Mouse (Mus musculus): ENCODE measurements around the gene Cldn24. TPM values are rescaled to one million over a fixed set of nuclear protein-coding genes. Genes with fewer than 3 reads are reported as not detected.

Gene Cldn24
- polyA plus RNA-seq (2015; fragmentation: Nextera tagmentation; extraction: Ambion mirVana), result not detected in 2 replicates

DNA sequence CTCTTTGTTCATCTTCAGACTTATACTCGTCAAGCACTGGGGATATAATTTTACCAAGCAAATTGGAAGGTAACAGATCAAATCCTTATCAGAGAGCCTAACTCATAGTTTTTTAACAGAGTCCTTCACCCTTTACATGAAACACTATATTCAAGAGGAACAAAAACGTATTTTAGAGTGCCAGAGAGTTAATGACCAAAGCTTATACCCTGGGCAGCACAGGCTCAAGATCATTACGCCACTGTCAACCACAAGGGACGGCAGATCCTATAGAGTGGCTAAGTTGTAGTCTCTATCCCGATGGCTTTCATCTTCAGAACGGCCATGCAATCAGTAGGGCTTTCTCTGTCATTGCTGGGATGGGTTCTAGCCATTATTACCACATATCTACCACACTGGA is at the start of gene Cldn24:
Gene Cldn24, plus strand, starts transcription at position 301 of the 400 bp plus-strand sequence.
- 86% methylated on average over 6 of the region's 6 CpGs for WGBS
- no peak within 1 kb of the TSS for H3K4me3 ChIP-seq
- no peak within 1 kb of the TSS for H3K27ac ChIP-seq (replicated peaks)
- no peaks in the 10 kb centered on the region for H3K9me3 ChIP-seq
- no peaks in the 10 kb centered on the region for H3K36me3 ChIP-seq
- H3K4me2 ChIP-seq, result no peak within 1 kb of the TSS
- H3K27me3 ChIP-seq, result no peaks in the 10 kb centered on the region
- H3K4me1 ChIP-seq (replicated peaks), result 0 out of 2 replicates have a peak, but pooled peaks cover 5% of the 10 kb centered on the region
- H3K9ac ChIP-seq, result no peak within 1 kb of the TSS
- no peak for ATAC-seq (ENCODE audit: low read depth)

DNA sequence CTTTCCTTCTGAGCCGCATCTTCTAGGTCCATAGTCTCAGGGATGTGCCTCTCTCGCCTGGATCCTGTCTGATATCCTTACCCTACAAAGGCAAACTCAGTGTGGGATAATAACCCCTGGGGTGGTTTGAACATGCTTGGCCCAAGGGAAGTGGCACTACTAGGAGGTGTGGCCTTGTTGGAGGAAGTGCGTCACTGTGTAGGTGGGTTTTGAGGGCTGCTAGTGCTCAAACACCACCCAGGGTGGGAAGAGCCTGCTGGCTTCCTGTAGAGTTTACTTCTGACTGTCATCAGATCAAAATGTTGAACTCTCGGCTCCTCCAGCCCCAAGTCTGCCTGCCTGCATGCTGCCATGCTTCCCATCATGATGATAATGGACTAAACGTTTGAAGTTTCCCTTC is 49.0 kb upstream of the Cldn24 start:
- no peaks in the 10 kb centered on the region for H3K4me1 ChIP-seq (replicated peaks)
- no peaks in the 10 kb centered on the region for H3K9me3 ChIP-seq
- H3K27me3 ChIP-seq, result no peaks in the 10 kb centered on the region
- no peaks in the 10 kb centered on the region for H3K36me3 ChIP-seq
- no peak for ATAC-seq (ENCODE audit: low read depth)
- no peak overlapping the region for H3K4me3 ChIP-seq
- H3K9ac ChIP-seq, result no peak overlapping the region
- no peak overlapping the region for H3K27ac ChIP-seq (replicated peaks)
- WGBS, result 90% methylated on average over 5 of the region's 5 CpGs
- H3K4me2 ChIP-seq, result no peak overlapping the region

DNA sequence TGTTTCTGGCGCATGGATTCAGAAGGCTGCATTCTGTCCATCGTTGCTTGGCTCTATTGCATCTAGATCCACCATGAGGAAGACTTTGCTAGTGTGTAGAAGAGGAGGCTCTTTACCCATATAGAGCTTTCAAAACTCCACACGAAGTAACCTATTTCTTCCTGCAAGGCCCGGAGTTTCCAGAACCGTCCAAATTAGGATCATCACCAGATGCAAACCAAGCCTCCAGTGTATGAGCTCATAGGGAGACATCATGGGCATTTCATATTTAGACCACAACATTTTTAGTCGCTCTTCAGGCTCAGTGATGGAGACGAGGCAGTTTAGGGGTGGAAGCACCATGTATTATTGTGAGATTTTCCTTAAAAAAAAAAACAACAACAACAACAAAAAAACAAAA is 44.5 kb upstream of the Cldn24 start:
- no peaks in the 10 kb centered on the region for H3K36me3 ChIP-seq
- 89% methylated on average over 7 of the region's 7 CpGs for WGBS
- H3K4me1 ChIP-seq (replicated peaks), result no peaks in the 10 kb centered on the region
- H3K9me3 ChIP-seq, result no peaks in the 10 kb centered on the region
- H3K27ac ChIP-seq (replicated peaks), result no peak overlapping the region
- H3K4me3 ChIP-seq, result no peak overlapping the region
- H3K9ac ChIP-seq, result no peak overlapping the region
- no peaks in the 10 kb centered on the region for H3K27me3 ChIP-seq
- no peak overlapping the region for H3K4me2 ChIP-seq
- ATAC-seq (ENCODE audit: low read depth), result no peak

DNA sequence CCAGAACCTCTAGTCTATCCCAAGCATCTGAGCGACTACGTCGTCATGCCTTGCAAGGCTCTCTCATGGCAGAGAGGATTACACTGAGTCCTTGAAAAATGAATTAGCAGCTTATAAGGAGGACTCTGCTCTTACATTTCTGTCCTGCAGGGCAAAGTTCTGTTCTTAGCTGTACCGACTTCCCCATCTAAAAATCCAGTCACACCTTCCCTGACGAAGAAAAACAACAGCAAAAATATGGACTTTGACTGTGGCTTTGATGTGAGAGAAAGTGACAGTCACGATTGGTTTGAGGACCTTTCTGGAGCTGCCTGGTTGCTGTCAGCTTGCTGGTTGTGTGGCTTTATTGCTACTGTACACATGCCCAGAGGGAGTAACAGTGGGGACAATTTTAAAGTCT is 42.4 kb upstream of the Cldn24 start:
- whole genome bisulfite sequencing, result 86% methylated on average over 6 of the region's 6 CpGs
- Histone ChIP-seq H3K36me3 (no peaks in the 10 kb centered on the region), H3K9me3 (no peaks in the 10 kb centered on the region), H3K4me3 (no peak overlapping the region), H3K9ac (no peak overlapping the region), H3K4me1 (replicated peaks) (no peaks in the 10 kb centered on the region), H3K4me2 (no peak overlapping the region), H3K27ac (replicated peaks) (no peak overlapping the region), H3K27me3 (no peaks in the 10 kb centered on the region)
- no peak for ATAC-seq (ENCODE audit: low read depth)

DNA sequence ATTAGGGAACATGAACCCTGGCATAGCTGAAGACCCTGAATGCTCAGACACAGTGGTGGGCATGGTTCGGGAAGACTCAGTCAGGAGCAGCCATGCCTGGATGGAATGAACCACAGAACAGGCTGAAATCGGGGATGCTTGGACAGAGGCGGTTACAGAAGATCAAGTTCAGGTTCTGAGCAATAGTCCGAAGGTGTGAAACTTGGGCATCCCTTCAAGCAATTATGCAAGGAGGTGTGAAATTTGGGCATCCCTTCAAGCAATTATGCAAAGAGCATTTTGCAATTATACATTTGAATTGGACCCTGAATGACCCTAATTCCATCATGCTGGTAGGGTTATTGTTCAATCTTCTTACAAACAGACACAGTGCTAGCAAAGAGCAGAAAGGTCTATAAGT is 40.1 kb upstream of the Cldn24 start:
- Histone ChIP-seq H3K4me1 (replicated peaks) (no peaks in the 10 kb centered on the region), H3K27me3 (no peaks in the 10 kb centered on the region), H3K9ac (no peak overlapping the region), H3K27ac (replicated peaks) (no peak overlapping the region), H3K4me3 (no peak overlapping the region), H3K4me2 (no peak overlapping the region), H3K36me3 (no peaks in the 10 kb centered on the region), H3K9me3 (no peaks in the 10 kb centered on the region)
- ATAC-seq (ENCODE audit: low read depth), result no peak
- 91% methylated on average over 4 of the region's 4 CpGs for WGBS

DNA sequence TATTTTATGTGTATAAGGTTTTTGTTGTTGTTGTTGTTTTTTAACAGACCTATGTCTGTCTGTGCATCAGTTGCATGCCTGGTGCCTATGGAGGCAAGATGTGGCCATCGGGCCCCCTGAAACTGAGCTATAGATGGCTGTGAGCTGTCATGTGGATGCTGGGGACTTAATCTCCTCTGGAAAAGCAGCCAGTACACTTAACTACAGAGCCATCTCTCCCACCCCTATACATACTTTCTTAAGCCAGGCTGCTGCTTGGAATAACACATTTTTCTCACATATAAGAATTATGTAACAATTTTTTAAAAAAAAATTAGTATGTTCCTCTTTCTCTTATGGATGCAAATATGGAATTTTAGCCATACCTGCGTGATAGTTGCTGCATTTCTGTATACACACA is 38.4 kb upstream of the Cldn24 start:
- H3K4me1 ChIP-seq (replicated peaks), result peaks cover 9% of the 10 kb centered on the region; the same call in 1 of the 2 replicates
- no peak for ATAC-seq (ENCODE audit: low read depth)
- H3K4me2 ChIP-seq, result no peak overlapping the region
- H3K9me3 ChIP-seq, result no peaks in the 10 kb centered on the region
- H3K27ac ChIP-seq (replicated peaks), result no peak overlapping the region
- no peaks in the 10 kb centered on the region for H3K36me3 ChIP-seq
- no peak overlapping the region for H3K4me3 ChIP-seq
- 97% methylated on average over 2 of the region's 2 CpGs for WGBS
- H3K27me3 ChIP-seq, result no peaks in the 10 kb centered on the region
- no peak overlapping the region for H3K9ac ChIP-seq

DNA sequence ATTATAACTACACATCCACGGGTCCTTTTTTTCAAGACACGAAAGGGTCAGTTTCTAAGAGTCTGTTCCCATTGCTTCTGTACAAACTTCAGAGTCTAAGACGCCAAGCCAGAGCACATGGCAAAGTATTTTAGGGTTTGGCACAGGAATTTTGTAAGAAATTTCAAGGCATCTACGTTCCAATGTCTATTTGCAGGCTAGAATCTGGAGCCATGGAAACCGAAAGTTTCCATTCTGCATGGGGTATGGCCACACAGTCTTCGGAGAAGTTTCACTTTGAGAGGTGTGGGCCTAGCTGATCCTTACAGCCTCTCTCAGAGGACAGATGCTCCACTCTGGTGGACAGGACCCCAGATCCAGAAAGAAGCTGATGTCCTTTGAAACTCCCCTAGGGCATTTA is 38.0 kb upstream of the Cldn24 start:
- no peak overlapping the region for H3K4me2 ChIP-seq
- no peak overlapping the region for H3K4me3 ChIP-seq
- H3K4me1 ChIP-seq (replicated peaks), result peaks cover 9% of the 10 kb centered on the region; the same call in 1 of the 2 replicates
- 92% methylated on average over 6 of the region's 6 CpGs for WGBS
- no peaks in the 10 kb centered on the region for H3K36me3 ChIP-seq
- no peaks in the 10 kb centered on the region for H3K27me3 ChIP-seq
- ATAC-seq (ENCODE audit: low read depth), result no peak
- no peaks in the 10 kb centered on the region for H3K9me3 ChIP-seq
- no peak overlapping the region for H3K9ac ChIP-seq
- H3K27ac ChIP-seq (replicated peaks), result no peak overlapping the region

DNA sequence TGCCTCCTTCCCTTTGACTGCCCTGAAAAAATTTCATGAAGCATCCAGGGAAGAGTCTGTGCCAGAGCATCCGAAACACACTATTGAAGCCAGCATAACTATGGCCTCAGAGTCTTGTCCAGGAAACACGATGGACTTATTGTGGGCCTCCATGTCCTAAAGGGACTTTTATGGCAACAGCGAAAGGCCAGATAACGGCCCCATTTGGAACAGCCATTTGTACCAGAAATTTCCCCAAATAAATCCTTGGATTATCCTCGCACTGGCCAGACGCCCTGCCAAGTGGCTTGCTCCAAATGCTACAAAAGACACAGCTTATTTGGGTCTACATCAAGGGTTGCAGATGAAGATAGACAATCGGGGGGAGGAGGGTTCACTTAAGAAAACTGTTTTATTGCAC is 37.5 kb upstream of the Cldn24 start:
- H3K27ac ChIP-seq (replicated peaks), result no peak overlapping the region
- H3K4me2 ChIP-seq, result no peak overlapping the region
- no peak for ATAC-seq (ENCODE audit: low read depth)
- WGBS, result 72% methylated on average over 7 of the region's 7 CpGs
- H3K9me3 ChIP-seq, result no peaks in the 10 kb centered on the region
- H3K27me3 ChIP-seq, result no peaks in the 10 kb centered on the region
- no peaks in the 10 kb centered on the region for H3K36me3 ChIP-seq
- peaks cover 9% of the 10 kb centered on the region; the same call in 1 of the 2 replicates for H3K4me1 ChIP-seq (replicated peaks)
- no peak overlapping the region for H3K9ac ChIP-seq
- no peak overlapping the region for H3K4me3 ChIP-seq

DNA sequence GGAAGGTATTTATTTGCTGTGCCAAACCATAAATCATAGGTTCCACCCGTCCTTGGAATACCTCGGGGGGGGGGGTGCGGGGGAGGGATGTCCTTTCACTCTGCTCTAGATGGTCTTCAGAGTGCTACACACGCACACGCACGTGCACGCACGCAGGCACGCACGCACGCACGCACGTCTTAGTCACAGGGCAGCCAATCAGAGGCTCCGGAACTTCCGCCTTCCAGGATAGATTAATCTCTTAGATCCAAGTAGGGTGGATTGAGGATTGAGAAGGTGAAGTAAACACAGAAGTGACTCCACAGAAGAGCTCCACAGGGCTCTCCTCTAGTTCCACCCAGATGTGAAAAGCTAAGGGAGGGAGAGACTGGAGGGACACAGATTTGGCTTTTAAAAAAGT is 35.6 kb upstream of the Cldn24 start:
- Histone ChIP-seq H3K27me3 (no peaks in the 10 kb centered on the region), H3K9ac (no peak overlapping the region), H3K27ac (replicated peaks) (no peak overlapping the region), H3K36me3 (no peaks in the 10 kb centered on the region), H3K4me3 (no peak overlapping the region), H3K4me2 (no peak overlapping the region), H3K9me3 (no peaks in the 10 kb centered on the region), H3K4me1 (replicated peaks) (peaks cover 9% of the 10 kb centered on the region; the same call in 1 of the 2 replicates)
- 94% methylated on average over 15 of the region's 15 CpGs for WGBS
- ATAC-seq (ENCODE audit: low read depth), result no peak

DNA sequence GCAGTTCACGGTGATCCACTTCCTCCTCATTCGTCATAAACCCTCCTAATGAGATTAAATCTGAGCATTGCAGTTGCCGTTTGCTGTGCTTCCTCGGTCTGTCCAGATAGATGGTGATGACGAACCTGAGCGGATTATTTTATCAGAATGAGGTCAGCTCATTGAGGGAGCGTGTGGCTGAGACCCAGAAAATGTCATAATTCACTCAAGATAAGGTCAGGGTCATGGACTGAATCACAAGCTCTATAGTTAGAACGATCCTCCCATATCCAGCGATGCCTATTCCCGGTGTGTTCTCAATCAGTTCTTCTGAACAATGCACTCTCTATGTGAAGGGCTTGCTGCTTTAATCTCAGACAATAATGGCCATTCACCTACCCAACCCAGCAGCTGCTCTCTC is 34.2 kb upstream of the Cldn24 start:
- H3K9ac ChIP-seq, result no peak overlapping the region
- H3K4me1 ChIP-seq (replicated peaks), result peaks cover 9% of the 10 kb centered on the region
- H3K27ac ChIP-seq (replicated peaks), result no peak overlapping the region
- 0 out of 2 replicates have a peak, but pooled peaks have one; percentile 50 for ATAC-seq (ENCODE audit: low read depth)
- 33% methylated on average over 10 of the region's 10 CpGs for WGBS
- H3K4me2 ChIP-seq, result peak overlapping the region; percentile 35
- no peak overlapping the region for H3K4me3 ChIP-seq
- H3K9me3 ChIP-seq, result no peaks in the 10 kb centered on the region
- no peaks in the 10 kb centered on the region for H3K36me3 ChIP-seq
- H3K27me3 ChIP-seq, result no peaks in the 10 kb centered on the region

DNA sequence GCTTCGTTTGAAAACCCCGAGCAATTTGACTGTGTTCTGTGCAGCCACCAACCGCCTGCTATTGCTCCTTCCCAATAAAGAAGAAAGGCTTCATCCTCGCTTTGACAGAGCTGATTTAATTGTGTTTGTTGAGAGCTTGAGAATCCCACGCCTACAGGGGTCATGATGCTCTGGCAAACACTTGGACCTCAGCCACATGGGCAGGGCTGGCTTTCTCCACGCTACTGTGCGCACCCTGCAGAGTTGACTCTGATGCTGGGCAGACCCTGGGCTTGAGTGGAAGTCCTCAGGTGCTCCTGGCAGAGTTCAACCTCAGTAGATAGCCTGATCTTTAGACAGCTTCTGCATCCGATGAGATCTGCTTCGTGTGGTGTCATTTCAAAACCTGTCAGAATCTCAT is 30.0 kb upstream of the Cldn24 start:
- Histone ChIP-seq H3K27ac (replicated peaks) (no peak overlapping the region), H3K4me2 (no peak overlapping the region), H3K4me3 (no peak overlapping the region), H3K9ac (no peak overlapping the region), H3K36me3 (no peaks in the 10 kb centered on the region), H3K4me1 (replicated peaks) (peaks cover 9% of the 10 kb centered on the region), H3K9me3 (no peaks in the 10 kb centered on the region; the same call in 1 of the 2 replicates), H3K27me3 (no peaks in the 10 kb centered on the region)
- WGBS, result 70% methylated on average over 9 of the region's 9 CpGs
- ATAC-seq (ENCODE audit: low read depth), result no peak

DNA sequence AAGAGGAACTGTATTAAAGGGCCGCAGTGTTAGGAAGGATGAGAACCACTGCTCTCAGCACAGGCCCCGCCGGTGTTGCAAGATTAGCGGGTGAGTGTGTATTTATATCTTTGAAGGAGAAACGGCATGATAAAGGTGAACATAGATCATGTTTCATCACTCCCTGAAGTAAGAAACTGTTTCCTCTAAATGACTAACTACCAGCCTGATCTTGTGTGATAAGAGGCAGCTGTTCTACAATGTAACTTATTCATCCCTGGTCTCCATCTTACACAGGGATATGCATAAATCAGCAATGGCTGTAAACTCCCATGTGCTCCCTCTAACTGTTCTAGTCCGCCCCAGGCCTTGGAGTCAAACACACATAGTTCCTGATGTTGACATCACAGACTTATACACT is 22.5 kb upstream of the Cldn24 start:
- H3K9ac ChIP-seq, result no peak overlapping the region
- H3K4me3 ChIP-seq, result no peak overlapping the region
- 89% methylated on average over 6 of the region's 6 CpGs for WGBS
- no peaks in the 10 kb centered on the region for H3K27me3 ChIP-seq
- H3K4me2 ChIP-seq, result no peak overlapping the region
- no peaks in the 10 kb centered on the region for H3K36me3 ChIP-seq
- H3K9me3 ChIP-seq, result no peaks in the 10 kb centered on the region; the same call in 1 of the 2 replicates
- no peak overlapping the region for H3K27ac ChIP-seq (replicated peaks)
- ATAC-seq (ENCODE audit: low read depth), result no peak
- H3K4me1 ChIP-seq (replicated peaks), result no peaks in the 10 kb centered on the region

DNA sequence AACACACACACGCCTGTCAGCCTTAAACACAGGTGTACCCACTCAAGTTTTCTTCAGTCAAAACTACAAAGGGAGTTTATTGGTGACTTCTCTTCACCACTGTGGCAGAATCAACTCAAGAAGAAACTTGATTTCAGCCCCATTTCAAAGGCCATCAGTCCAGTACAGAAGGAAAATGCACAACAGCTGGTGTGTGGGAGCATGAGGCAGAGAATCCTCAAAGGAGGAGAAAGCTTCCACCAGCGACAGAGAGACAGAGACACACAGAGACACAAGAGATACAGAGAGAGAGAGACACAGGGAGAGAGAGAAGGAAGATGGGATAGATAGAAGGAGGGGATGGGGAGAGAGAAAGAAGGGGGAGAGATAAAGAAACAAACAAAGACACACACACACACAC is 19.6 kb upstream of the Cldn24 start:
- ATAC-seq (ENCODE audit: low read depth), result no peak
- Histone ChIP-seq H3K9ac (no peak overlapping the region), H3K27ac (replicated peaks) (no peak overlapping the region), H3K36me3 (no peaks in the 10 kb centered on the region), H3K4me3 (no peak overlapping the region), H3K27me3 (no peaks in the 10 kb centered on the region), H3K4me2 (no peak overlapping the region), H3K9me3 (no peaks in the 10 kb centered on the region), H3K4me1 (replicated peaks) (peaks cover 8% of the 10 kb centered on the region)
- WGBS, result 73% methylated on average over 2 of the region's 2 CpGs
